Mouse (Mus musculus) midbrain, embryonic 11.5 days (tissue): Measurements from ENCODE around the gene Trrap. TPM values are rescaled to one million over a fixed set of nuclear protein-coding genes. Genes with fewer than 3 reads are reported as not detected.
A peak's percentile ranks its signal among the peaks of the same experiment; 100 is the strongest.

Experiments
- ATAC-seq: fragments of 200-750 bp; cut with Nextera tagmentation; 2 replicates; pipeline ENCODE4 v1.8.0; 2017; ENCODE audit warnings: moderate TSS enrichment, moderate library complexity; ENCODE audit not compliant: low FRiP score
- DNase-seq: peaks from one replicate; pipeline ENCODE4 v3.0.0; 2015; ENCODE audit warnings: low spot score; ENCODE audit errors: missing footprints
- H3K27ac ChIP-seq: fragments of 300-500 bp; sonication (generic); 2 replicates; pipeline ENCODE4 v1.5.1; 2014; ENCODE audit warnings: low read depth, low read length
- H3K27me3 ChIP-seq: fragments of 300-500 bp; sonication (generic); 2 replicates; pipeline ENCODE4 v1.6.1; 2014; ENCODE audit warnings: mild to moderate bottlenecking, low read length, moderate library complexity, mixed read lengths; ENCODE audit not compliant: control insufficient read depth, insufficient read depth
- H3K36me3 ChIP-seq: fragments of 300-500 bp; sonication (generic); 2 replicates; pipeline ENCODE4 v1.6.1; 2014; ENCODE audit warnings: mild to moderate bottlenecking, low read length, moderate library complexity, mixed read lengths; ENCODE audit not compliant: control insufficient read depth, insufficient read depth
- H3K4me1 ChIP-seq: fragments of 300-500 bp; sonication (generic); 2 replicates; pipeline ENCODE4 v1.6.1; 2014; ENCODE audit warnings: low read length; ENCODE audit not compliant: control insufficient read depth, insufficient read depth
- H3K4me2 ChIP-seq: fragments of 300-500 bp; sonication (generic); 2 replicates; pipeline ENCODE4 v1.6.1; 2014; ENCODE audit warnings: mild to moderate bottlenecking, moderate library complexity
- H3K4me3 ChIP-seq: fragments of 300-500 bp; sonication (generic); 2 replicates; pipeline ENCODE4 v1.5.1; 2014; ENCODE audit warnings: low read depth, low read length
- H3K9ac ChIP-seq: fragments of 300-500 bp; sonication (generic); 2 replicates; pipeline ENCODE4 v1.6.1; 2014; ENCODE audit warnings: low read length
- H3K9me3 ChIP-seq: fragments of 300-500 bp; sonication (generic); 2 replicates; pipeline ENCODE4 v1.6.1; 2016; ENCODE audit warnings: low read length; ENCODE audit not compliant: control insufficient read depth
- WGBS: fragments of 180-500 bp; shearing (Covaris S2); extraction: QIAGEN DNeasy Blood & Tissue Kit; methylation state at CpG from one replicate; pipeline ENCODE4 v1.1.7; 2014; 5-methylcytosine and 5-hydroxymethylcytosine counted together
- polyA plus RNA-seq: library from polyadenylated mRNA; unstranded; fragments of >200 nt; fragmentation: Nextera tagmentation; extraction: Ambion mirVana; gene quantifications from 2 replicates; pipeline ENCODE4 v1.2.1, GENCODE M21; 2014

The Trrap gene
- polyA plus RNA-seq, 1 experiment from 2014 or later = 91.8 TPM

- Histone ChIP-seq H3K9me3 (0 out of 2 replicates have a peak, but pooled peaks cover 4% of the 10 kb centered on the region), H3K27me3 (no peaks in the 10 kb centered on the region), H3K36me3 (peaks cover 30% of the 10 kb centered on the region), H3K9ac (no peak overlapping the region), H3K27ac (no peak overlapping the region), H3K4me2 (no peak overlapping the region), H3K4me1 (no peaks in the 10 kb centered on the region), H3K4me3 (no peak overlapping the region)
- DNase-seq (no peak), ATAC-seq (no peak)
- WGBS = 92% methylated on average over 9 of the region's 9 CpGs
Observed at GRCm38 (mm10) chr5:144885968-144886650, 118.6 kb downstream of the Trrap start.

GRCm38 (mm10) chr5:144891276-144891675, 123.7 kb downstream of the Trrap start:
- 87% methylated on average over 11 of the region's 11 CpGs for WGBS
- no peak overlapping the region for H3K4me2 ChIP-seq
- H3K36me3 ChIP-seq = peaks cover 24% of the 10 kb centered on the region
- 0 out of 2 replicates have a peak, but pooled peaks cover 4% of the 10 kb centered on the region for H3K9me3 ChIP-seq
- ATAC-seq (no peak), DNase-seq (no peak)
- no peaks in the 10 kb centered on the region for H3K4me1 ChIP-seq
- no peak overlapping the region for H3K4me3 ChIP-seq
- H3K27me3 ChIP-seq = no peaks in the 10 kb centered on the region
- no peak overlapping the region for H3K9ac ChIP-seq
- H3K27ac ChIP-seq = no peak overlapping the region

- Histone ChIP-seq H3K9ac (no peak overlapping the region), H3K4me1 (peaks cover 13% of the 10 kb centered on the region), H3K4me3 (no peak overlapping the region), H3K27me3 (no peaks in the 10 kb centered on the region), H3K4me2 (no peak overlapping the region), H3K9me3 (no peaks in the 10 kb centered on the region), H3K27ac (no peak overlapping the region), H3K36me3 (peaks cover 3% of the 10 kb centered on the region; the same call in 1 of the 2 replicates)
- 12% methylated on average over 7 of the region's 7 CpGs for WGBS
- peak; percentile 81 for ATAC-seq
- peak; percentile 90 for DNase-seq
Observed at GRCm38 (mm10) chr5:144897881-144898280, 130.3 kb downstream of the Trrap start.

GRCm38 (mm10) chr5:144898448-144899052, 131.0 kb downstream of the Trrap start:
- peak; percentile 86 for DNase-seq
- H3K9me3 ChIP-seq = no peaks in the 10 kb centered on the region
- peaks cover 13% of the 10 kb centered on the region for H3K4me1 ChIP-seq
- ATAC-seq = peak; percentile 51
- no peak overlapping the region for H3K9ac ChIP-seq
- H3K27ac ChIP-seq = 0 out of 2 replicates have a peak overlapping the region, but pooled peaks have one; percentile 25
- 52% methylated on average over 7 of the region's 7 CpGs for WGBS
- H3K4me3 ChIP-seq = no peak overlapping the region
- H3K4me2 ChIP-seq = no peak overlapping the region
- H3K36me3 ChIP-seq = peaks cover 3% of the 10 kb centered on the region; the same call in 1 of the 2 replicates
- H3K27me3 ChIP-seq = no peaks in the 10 kb centered on the region

GRCm38 (mm10) chr5:144901035-144901434, 133.5 kb downstream of the Trrap start:
- no peak overlapping the region for H3K4me2 ChIP-seq
- no peaks in the 10 kb centered on the region for H3K9me3 ChIP-seq
- no peaks in the 10 kb centered on the region for H3K27me3 ChIP-seq
- H3K9ac ChIP-seq = no peak overlapping the region
- no peak for DNase-seq
- H3K36me3 ChIP-seq = no peaks in the 10 kb centered on the region
- ATAC-seq = no peak
- H3K27ac ChIP-seq = no peak overlapping the region
- peaks cover 13% of the 10 kb centered on the region for H3K4me1 ChIP-seq
- WGBS = 72% methylated on average over 7 of the region's 7 CpGs
- no peak overlapping the region for H3K4me3 ChIP-seq

GRCm38 (mm10) chr5:144901791-144902190, 134.3 kb downstream of the Trrap start:
- Histone ChIP-seq H3K4me1 (peaks cover 13% of the 10 kb centered on the region), H3K4me3 (no peak overlapping the region), H3K27ac (no peak overlapping the region), H3K9me3 (no peaks in the 10 kb centered on the region), H3K9ac (no peak overlapping the region), H3K4me2 (no peak overlapping the region), H3K27me3 (no peaks in the 10 kb centered on the region), H3K36me3 (no peaks in the 10 kb centered on the region)
- ATAC-seq = no peak
- 63% methylated on average over 10 of the region's 10 CpGs for WGBS
- DNase-seq = no peak

GRCm38 (mm10) chr5:144904356-144905134, 137.0 kb downstream of the Trrap start:
- Histone ChIP-seq H3K4me3 (no peak overlapping the region), H3K4me2 (no peak overlapping the region), H3K9ac (no peak overlapping the region), H3K4me1 (no peaks in the 10 kb centered on the region), H3K36me3 (no peaks in the 10 kb centered on the region), H3K9me3 (no peaks in the 10 kb centered on the region), H3K27me3 (no peaks in the 10 kb centered on the region), H3K27ac (no peak overlapping the region)
- ATAC-seq (no peak), DNase-seq (no peak)
- 85% methylated on average over 12 of the region's 12 CpGs for WGBS

- no peak for DNase-seq
- H3K36me3 ChIP-seq = no peaks in the 10 kb centered on the region
- no peak for ATAC-seq
- no peak overlapping the region for H3K4me2 ChIP-seq
- H3K4me1 ChIP-seq = peaks cover 2% of the 10 kb centered on the region; the same call in 1 of the 2 replicates
- no peaks in the 10 kb centered on the region for H3K27me3 ChIP-seq
- 70% methylated on average over 2 of the region's 2 CpGs for WGBS
- no peak overlapping the region for H3K9ac ChIP-seq
- H3K4me3 ChIP-seq = no peak overlapping the region
- no peak overlapping the region for H3K27ac ChIP-seq
- H3K9me3 ChIP-seq = no peaks in the 10 kb centered on the region
Observed at GRCm38 (mm10) chr5:144907591-144907990, 140.1 kb downstream of the Trrap start.
